Mouse (Mus musculus): ENCODE data around the gene N4bp2. TPM values are rescaled to one million over a fixed set of nuclear protein-coding genes. Genes with fewer than 3 reads are reported as not detected.

N4bp2 gene
- total and polyA plus RNA-seq, 3 experiments: 13.1 to 16.4 (median 15.1) TPM

GRCm38 (mm10) chr5:65761020-65761419, 2.3 kb upstream of the N4bp2 start:
- dilution Hi-C loops (cut with MboI; ENCODE audit: extremely low pct_ligation_motif_present, extremely low pct_unique_long_range_greater_than_20kb, low sequenced_read_pairs) (no loop called here), in situ Hi-C loops (cut with MboI; ENCODE audit: low pct_ligation_motif_present, low pct_unique_long_range_greater_than_20kb, low sequenced_read_pairs) (no loop called here)
- TF ChIP-seq RAD21 (IDR thresholded peaks at IDR 0.05; ENCODE audit: low read depth, low read length) (no peak), USF1 (IDR thresholded peaks at IDR 0.05; ENCODE audit: low read depth, low read length) (no peak), ZNF384 (IDR thresholded peaks at IDR 0.05; ENCODE audit: low read depth, low read length) (no peak), POLR2A (IDR thresholded peaks at IDR 0.05; ENCODE audit: low read depth, low read length) (no peak), MEF2A (IDR thresholded peaks at IDR 0.05; ENCODE audit: borderline replicate concordance, low read depth, low read length) (no peak), MAFK (IDR thresholded peaks at IDR 0.05; ENCODE audit: insufficient replicate concordance, low read length) (no peak), MXI1 (IDR thresholded peaks at IDR 0.05; ENCODE audit: low read depth, low read length) (no peak), RCOR1 (conservative IDR thresholded peaks at IDR 0.05; ENCODE audit: low read depth, low read length) (no peak), ZC3H11A (IDR thresholded peaks at IDR 0.05; ENCODE audit: low read depth, low read length) (no peak)
- DNase-seq (ENCODE audit: extremely low read depth): no peak
- H3K4me3 ChIP-seq (replicated peaks in 1 of 3; ENCODE audit: low read depth in 2 of 3, low read length in 2 of 3, poor library complexity in 1 of 3): no peak overlapping the region
- H3K4me1 ChIP-seq (ENCODE audit: control insufficient read depth in 1 of 2, insufficient read depth in 2 of 2): peaks cover 0 to 5% of the 10 kb centered on the region in 2 experiments; a peak in 2 of 4 replicates
- peaks cover 9% of the 10 kb centered on the region for H3K79me2 ChIP-seq (replicated peaks; ENCODE audit: control insufficient read depth, extremely low read depth, insufficient read depth, poor library complexity, severe bottlenecking)
- no peak overlapping the region for H3K27ac ChIP-seq (ENCODE audit: insufficient read depth, low read depth)
- H3K9me3 ChIP-seq (replicated peaks; ENCODE audit: low read length): no peaks in the 10 kb centered on the region
- no peaks in the 10 kb centered on the region for H3K36me3 ChIP-seq (replicated peaks in 1 of 2; ENCODE audit: control insufficient read depth in 1 of 2, insufficient read depth in 1 of 2, low read length in 1 of 2)
- no peak overlapping the region for H3K4me2 ChIP-seq (ENCODE audit: insufficient read depth, low read depth, poor library complexity, severe bottlenecking)
- H3K27me3 ChIP-seq (replicated peaks): peaks cover 5% of the 10 kb centered on the region
- no peak overlapping the region for H3K9ac ChIP-seq (ENCODE audit: insufficient read depth, low read depth)

- no peak for DNase-seq (ENCODE audit: extremely low read depth)
- Histone ChIP-seq H3K36me3 (replicated peaks in 1 of 2; ENCODE audit: control insufficient read depth in 1 of 2, insufficient read depth in 1 of 2, low read length in 1 of 2) (no peaks in the 10 kb centered on the region), H3K9ac (ENCODE audit: insufficient read depth, low read depth) (no peak overlapping the region), H3K27ac (ENCODE audit: insufficient read depth, low read depth) (no peak overlapping the region), H3K79me2 (replicated peaks; ENCODE audit: control insufficient read depth, extremely low read depth, insufficient read depth, poor library complexity, severe bottlenecking) (peaks cover 11% of the 10 kb centered on the region), H3K27me3 (replicated peaks) (peaks cover 5% of the 10 kb centered on the region), H3K4me3 (replicated peaks in 1 of 3; ENCODE audit: low read depth in 2 of 3, low read length in 2 of 3, poor library complexity in 1 of 3) (no peak overlapping the region), H3K4me2 (ENCODE audit: insufficient read depth, low read depth, poor library complexity, severe bottlenecking) (no peak overlapping the region), H3K4me1 (ENCODE audit: control insufficient read depth in 1 of 2, insufficient read depth in 2 of 2) (peaks cover 0 to 5% of the 10 kb centered on the region in 2 experiments; a peak in 2 of 4 replicates), H3K9me3 (replicated peaks; ENCODE audit: low read length) (no peaks in the 10 kb centered on the region)
- in situ Hi-C loops (cut with MboI; ENCODE audit: low pct_ligation_motif_present, low pct_unique_long_range_greater_than_20kb, low sequenced_read_pairs): no loop called here
- dilution Hi-C loops (cut with MboI; ENCODE audit: extremely low pct_ligation_motif_present, extremely low pct_unique_long_range_greater_than_20kb, low sequenced_read_pairs): no loop called here
- TF ChIP-seq CTCF (conservative IDR thresholded peaks at IDR 0.05 in 1 of 2, IDR thresholded peaks at IDR 0.05 in 1 of 2; ENCODE audit: low read depth in 2 of 2, low read length in 2 of 2) (no peak), JUND (conservative IDR thresholded peaks at IDR 0.05; ENCODE audit: low read depth, low read length) (no peak), POLR2A (IDR thresholded peaks at IDR 0.05; ENCODE audit: low read depth, low read length) (no peak)
Observed at GRCm38 (mm10) chr5:65761921-65762320, 1.4 kb upstream of the N4bp2 start.

- Histone ChIP-seq H3K4me1 (ENCODE audit: control insufficient read depth in 1 of 2, insufficient read depth in 2 of 2) (peaks cover 0 to 5% of the 10 kb centered on the region in 2 experiments; a peak in 2 of 4 replicates), H3K9ac (ENCODE audit: insufficient read depth, low read depth) (peak overlapping the region; percentile 93; the same call in 1 of the 2 replicates), H3K4me2 (ENCODE audit: insufficient read depth, low read depth, poor library complexity, severe bottlenecking) (peak overlapping the region; percentile 67), H3K9me3 (replicated peaks; ENCODE audit: low read length) (no peaks in the 10 kb centered on the region), H3K27me3 (replicated peaks) (peaks cover 5% of the 10 kb centered on the region), H3K79me2 (replicated peaks; ENCODE audit: control insufficient read depth, extremely low read depth, insufficient read depth, poor library complexity, severe bottlenecking) (peaks cover 12% of the 10 kb centered on the region), H3K4me3 (replicated peaks in 1 of 3; ENCODE audit: low read depth in 2 of 3, low read length in 2 of 3, poor library complexity in 1 of 3) (peak overlapping the region in 2 of 3 experiments; percentile 85 to 86), H3K36me3 (replicated peaks in 1 of 2; ENCODE audit: control insufficient read depth in 1 of 2, insufficient read depth in 1 of 2, low read length in 1 of 2) (peaks cover 0 to under 1% of the 10 kb centered on the region in 2 experiments), H3K27ac (ENCODE audit: insufficient read depth, low read depth) (no peak overlapping the region)
- TF ChIP-seq E2F4 (IDR thresholded peaks at IDR 0.05; ENCODE audit: insufficient replicate concordance, low read depth, low read length) (no peak), ZMIZ1 (IDR thresholded peaks at IDR 0.05; ENCODE audit: low read depth, low read length) (no peak), RCOR1 (conservative IDR thresholded peaks at IDR 0.05; ENCODE audit: low read depth, low read length) (no peak), USF2 (conservative IDR thresholded peaks at IDR 0.05; ENCODE audit: low read depth, low read length) (no peak), MAZ (IDR thresholded peaks at IDR 0.05; ENCODE audit: low read depth, low read length) (no peak), POLR2A (IDR thresholded peaks at IDR 0.05; ENCODE audit: low read depth, low read length) (no peak), MAFK (IDR thresholded peaks at IDR 0.05; ENCODE audit: insufficient replicate concordance, low read length) (no peak), CHD1 (IDR thresholded peaks at IDR 0.05; ENCODE audit: low read depth, low read length) (no peak), SIN3A (IDR thresholded peaks at IDR 0.05; ENCODE audit: low read length) (no peak), PAX5 (IDR thresholded peaks at IDR 0.05; ENCODE audit: low read length) (no peak)
- in situ Hi-C loops (cut with MboI; ENCODE audit: low pct_ligation_motif_present, low pct_unique_long_range_greater_than_20kb, low sequenced_read_pairs) (no loop called here), dilution Hi-C loops (cut with MboI; ENCODE audit: extremely low pct_ligation_motif_present, extremely low pct_unique_long_range_greater_than_20kb, low sequenced_read_pairs) (no loop called here)
- DNase-seq (ENCODE audit: extremely low read depth): no peak
Observed at GRCm38 (mm10) chr5:65762686-65763085, 635 bp upstream of the N4bp2 start.

Data from CH12.LX (cell line).